Mouse (Mus musculus) right cerebral cortex, postnatal 4 days (tissue): ENCODE data around the gene Homer3.
A peak's percentile ranks its signal among the peaks of the same experiment; 100 is the strongest.

Experiments used
- DNase-seq: peaks from one replicate; pipeline ENCODE4 v3.0.0-alpha.2; 2022

Gene Homer3

GRCm38 (mm10) chr8:70285304-70285703 is 2.7 kb downstream of the Homer3 start:
- DNase-seq, result no peak

- DNase-seq, result no peak
These were observed 4.1 kb downstream of the Homer3 start for GRCm38 (mm10) chr8:70286737-70287136.

- DNase-seq, result no peak
These were observed 11.4 kb downstream of the Homer3 start for GRCm38 (mm10) chr8:70293988-70294405.

- DNase-seq, result no peak
These were observed 18.3 kb downstream of the Homer3 start for GRCm38 (mm10) chr8:70300881-70301280.

GRCm38 (mm10) chr8:70302358-70302890 is 19.8 kb downstream of the Homer3 start, which contains the start of the genes Ddx49 and Cope:
Ddx49 (minus strand) TSS chr8:70302489.
Cope (plus strand) TSS chr8:70302518.
- peak; percentile 90 for DNase-seq

- DNase-seq, result no peak
These were observed 20.3 kb downstream of the Homer3 start for GRCm38 (mm10) chr8:70302901-70303300.

- peak; percentile 52 for DNase-seq
These were observed 26.7 kb downstream of the Homer3 start for GRCm38 (mm10) chr8:70309311-70309710.

- no peak for DNase-seq
These were observed 30.8 kb downstream of the Homer3 start for GRCm38 (mm10) chr8:70313399-70313798.

- peak; percentile 76 for DNase-seq
These were observed 33.2 kb downstream of the Homer3 start, which contains the start of gene Cers1 for GRCm38 (mm10) chr8:70315624-70316510. Cers1 (plus strand) TSS chr8:70315775.

- DNase-seq, result peak; percentile 80
These were observed 34.2 kb downstream of the Homer3 start for GRCm38 (mm10) chr8:70316511-70317504.

- DNase-seq, result no peak
These were observed 35.2 kb downstream of the Homer3 start for GRCm38 (mm10) chr8:70317872-70318271.

GRCm38 (mm10) chr8:70323716-70324115 is 41.1 kb downstream of the Homer3 start:
- no peak for DNase-seq

- DNase-seq, result no peak
These were observed 44.9 kb downstream of the Homer3 start for GRCm38 (mm10) chr8:70327512-70327911.

- DNase-seq, result no peak
These were observed 46.7 kb downstream of the Homer3 start, which contains the start of gene Gdf1 for GRCm38 (mm10) chr8:70329124-70329834. Gdf1 (plus strand) TSS chr8:70329817.

- DNase-seq, result peak; percentile 49
These were observed 47.5 kb downstream of the Homer3 start for GRCm38 (mm10) chr8:70329835-70330740.

- DNase-seq, result peak; percentile 77
These were observed 48.2 kb downstream of the Homer3 start for GRCm38 (mm10) chr8:70330741-70331364.

- peak; percentile 33 for DNase-seq
These were observed 48.9 kb downstream of the Homer3 start for GRCm38 (mm10) chr8:70331526-70331925.

GRCm38 (mm10) chr8:70332070-70332877 is 49.6 kb downstream of the Homer3 start:
- peak; percentile 87 for DNase-seq

- DNase-seq, result no peak
These were observed 50.2 kb downstream of the Homer3 start for GRCm38 (mm10) chr8:70332878-70333202.

GRCm38 (mm10) chr8:70338931-70339330 is 56.3 kb downstream of the Homer3 start:
- no peak for DNase-seq
